Mouse (Mus musculus) embryonic fibroblast, embryonic 13.5 days (primary cell): ENCODE results near the gene Glyat.

Experiments used
- CTCF ChIP-seq: IDR thresholded peaks from 2 replicates; pipeline ENCODE4 v1.5.1; 2011; ENCODE audit warnings: mild to moderate bottlenecking, control low read depth, low read length, moderate library complexity, borderline replicate concordance; ENCODE audit not compliant: insufficient read depth
- POLR2A ChIP-seq: IDR thresholded peaks from 2 replicates; pipeline ENCODE4 v1.6.1; 2011; ENCODE audit warnings: low read depth, mild to moderate bottlenecking, control low read depth, low read length, moderate library complexity

DNA sequence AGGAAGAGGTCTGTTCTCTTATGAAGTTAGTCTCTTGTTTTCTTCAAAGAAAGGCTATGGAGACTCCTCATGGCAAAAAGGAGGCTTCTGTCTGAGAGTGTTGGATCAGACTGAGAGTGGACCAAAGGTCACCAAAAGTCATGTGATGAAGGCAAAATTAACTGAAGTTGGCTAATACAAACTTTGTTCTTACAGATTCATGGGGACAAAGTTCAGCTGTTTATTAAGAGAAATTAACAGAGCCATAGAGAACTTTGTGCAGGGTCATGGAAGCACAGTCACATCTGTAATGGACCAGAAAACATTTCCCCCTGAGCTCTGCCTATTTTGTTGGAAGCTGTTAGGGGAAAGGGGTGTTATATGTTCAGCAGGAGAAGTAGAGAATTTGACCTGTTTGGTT is 24.8 kb upstream of the Glyat start:
- TF ChIP-seq CTCF, result no peak
- TF ChIP-seq POLR2A, result no peak
